Comparison of ENCODE assay signal across 9 mouse cellular contexts in genomic region chr1:171504586-171504985, GRCm38 (mm10). TPM values are rescaled to one million over a fixed set of nuclear protein-coding genes. Genes with fewer than 3 reads are reported as not detected.
A peak's percentile ranks its signal among the peaks of the same experiment; 100 is the strongest.
DNase-seq lines count a peak whose midpoint lies in the region; ATAC-seq and TF ChIP-seq lines count a peak whose summit lies in the region.
"Had no signal": no experiment of that assay in that cellular context is flagged by ENCODE, and none has a peak within 500 bp of the region (broad histone marks: within the 10 kb centered on the region; RNA-seq: fewer than 3 reads in every experiment).

No protein-coding gene starts in this region.

- H3K9me3 ChIP-seq in heart, embryonic 12.5 days (replicated peaks) = peaks cover 12% of the 10 kb centered on the region
- no peaks in the 10 kb centered on the region for H3K9me3 ChIP-seq in hindbrain, embryonic 10.5 days
- H3K9me3 ChIP-seq in midbrain, embryonic 11.5 days (ENCODE audit: control insufficient read depth, low read length) = no peaks in the 10 kb centered on the region

- ATAC-seq in heart, embryonic 12.5 days (ENCODE audit: insufficient number of reproducible peaks, low FRiP score) = no peak
- no peak for ATAC-seq in midbrain, embryonic 11.5 days (ENCODE audit: low FRiP score)
- no peak for ATAC-seq in granulocyte monocyte progenitor cell, adult 5-6 weeks (replicated peaks; ENCODE audit: poor library complexity, severe bottlenecking)
- no peak for ATAC-seq in monocyte, adult 5-6 weeks (replicated peaks; ENCODE audit: insufficient number of reproducible peaks, low FRiP score, low TSS enrichment, poor library complexity, severe bottlenecking)

- no peak for TF ChIP-seq POLR2A in cerebellum, adult 2 months (IDR thresholded peaks at IDR 0.05; ENCODE audit: borderline replicate concordance, insufficient read depth, low read length)

- H3K27me3 ChIP-seq in heart, embryonic 12.5 days (replicated peaks) = no peaks in the 10 kb centered on the region
- H3K27me3 ChIP-seq in hindbrain, embryonic 10.5 days (ENCODE audit: insufficient read depth, poor library complexity, severe bottlenecking) = no peaks in the 10 kb centered on the region
- no peaks in the 10 kb centered on the region for H3K27me3 ChIP-seq in midbrain, embryonic 11.5 days (ENCODE audit: control insufficient read depth, insufficient read depth, low read length)
- no peaks in the 10 kb centered on the region for H3K27me3 ChIP-seq in cerebellum, adult 2 months (ENCODE audit: control insufficient read depth, insufficient read depth, low read length)

- H3K4me1 ChIP-seq in heart, embryonic 12.5 days (replicated peaks) = peaks cover 9% of the 10 kb centered on the region; the same call in 1 of the 2 replicates
- peaks cover 16% of the 10 kb centered on the region for H3K4me1 ChIP-seq in hindbrain, embryonic 10.5 days (replicated peaks)
- 0 out of 2 replicates have a peak, but pooled peaks cover 2% of the 10 kb centered on the region for H3K4me1 ChIP-seq in midbrain, embryonic 11.5 days (ENCODE audit: control insufficient read depth, insufficient read depth, low read length)
- H3K4me1 ChIP-seq in cerebellum, adult 2 months (ENCODE audit: control insufficient read depth, insufficient read depth, low read length) = no peaks in the 10 kb centered on the region

- peak overlapping the region; percentile 25 for H3K4me3 ChIP-seq in heart, embryonic 12.5 days
- H3K4me3 ChIP-seq in hindbrain, embryonic 10.5 days = peak overlapping the region; percentile 68
- H3K4me3 ChIP-seq in midbrain, embryonic 11.5 days (ENCODE audit: low read depth, low read length) = peak overlapping the region; percentile 55
- no peak overlapping the region for H3K4me3 ChIP-seq in cerebellum, adult 2 months (replicated peaks; ENCODE audit: insufficient read depth, low read depth, low read length)

- DNase-seq in heart, adult 9 months (ENCODE audit: low spot score in 2 of 2) = no peak
- DNase-seq in ES-CJ7 (ENCODE audit: low read depth, low spot score) = peak; percentile 5
- no peak for DNase-seq in hindbrain, embryonic 10.5 days (ENCODE audit: low spot score)
- peak; percentile 77 for DNase-seq in midbrain, embryonic 11.5 days (ENCODE audit: low spot score, missing footprints)
- DNase-seq in cerebellum, adult 2 months = no peak

- 74% methylated on average over 4 of the region's 4 CpGs for WGBS in heart, embryonic 12.5 days
- WGBS in hindbrain, embryonic 10.5 days = 83% methylated on average over 4 of the region's 4 CpGs
- 74% methylated on average over 4 of the region's 4 CpGs for WGBS in midbrain, embryonic 11.5 days
- 79% methylated on average over 4 of the region's 4 CpGs for WGBS in cerebellum, adult 2 months

- H3K36me3 ChIP-seq in heart, embryonic 12.5 days = no peaks in the 10 kb centered on the region; the same call in 1 of the 2 replicates
- H3K36me3 ChIP-seq in hindbrain, embryonic 10.5 days = 0 out of 2 replicates have a peak, but pooled peaks cover 3% of the 10 kb centered on the region
- H3K36me3 ChIP-seq in midbrain, embryonic 11.5 days (ENCODE audit: control insufficient read depth, insufficient read depth, low read length) = no peaks in the 10 kb centered on the region

- TF ChIP-seq CTCF in cerebellum, adult 2 months (IDR thresholded peaks at IDR 0.05; ENCODE audit: borderline replicate concordance, insufficient read depth, low read depth, low read length) = no peak

- 0 out of 2 replicates have a peak overlapping the region, but pooled peaks have one; percentile 21 for H3K9ac ChIP-seq in heart, embryonic 12.5 days
- peak overlapping the region; percentile 38; the same call in 1 of the 2 replicates for H3K9ac ChIP-seq in midbrain, embryonic 11.5 days (ENCODE audit: low read length)

- H3K4me2 ChIP-seq in heart, embryonic 12.5 days = peak overlapping the region; percentile 60
- peak overlapping the region; percentile 62 for H3K4me2 ChIP-seq in midbrain, embryonic 11.5 days

- no peak overlapping the region for H3K27ac ChIP-seq in heart, embryonic 12.5 days (ENCODE audit: poor library complexity, severe bottlenecking)
- H3K27ac ChIP-seq in hindbrain, embryonic 10.5 days = peak overlapping the region; percentile 93; the same call in 1 of the 2 replicates
- no peak overlapping the region for H3K27ac ChIP-seq in midbrain, embryonic 11.5 days (ENCODE audit: low read depth, low read length)
- no peak overlapping the region for H3K27ac ChIP-seq in cerebellum, adult 2 months (ENCODE audit: insufficient read depth, low read length)

RNA-seq across cellular contexts. Expression of gene Alyref2, which starts 1.3 kb away (rescaled TPM):
- 12.4 and 13.3 TPM in 2 replicates for polyA plus RNA-seq in heart, embryonic 12.5 days (2016; fragmentation: Nextera tagmentation; extraction: Ambion mirVana)
- 11.2 and 13.3 TPM in 2 replicates for polyA plus RNA-seq in hindbrain, embryonic 10.5 days (2016; fragmentation: Nextera tagmentation; extraction: Ambion mirVana)
- polyA plus RNA-seq in midbrain, embryonic 11.5 days (2014; fragmentation: Nextera tagmentation; extraction: Ambion mirVana) = 16.2 and 16.8 TPM in 2 replicates
- polyA plus RNA-seq in cerebellum, adult 2 months (2012; rRNA removed) = 7.5 and 7.6 TPM in 2 replicates
- total RNA-seq in granulocyte monocyte progenitor cell, adult 5-6 weeks (2014; fragmentation: Nextera tagmentation) = 3.2 and 4.7 TPM in 2 replicates
- 6.4 and 13.2 TPM in 2 replicates for total RNA-seq in granulocyte monocyte progenitor cell, adult 5-6 weeks (2017)
- total RNA-seq in monocyte, adult 5-6 weeks (2017) = 10.6 to 14.2 TPM (median 11.8 TPM) in 3 replicates

RNA-seq across cellular contexts. Expression of gene Itln1, which starts 30.5 kb away (rescaled TPM):
- polyA plus RNA-seq in heart, embryonic 12.5 days (2016; fragmentation: Nextera tagmentation; extraction: Ambion mirVana) = not detected in 2 replicates
- not detected in 2 replicates for polyA plus RNA-seq in hindbrain, embryonic 10.5 days (2016; fragmentation: Nextera tagmentation; extraction: Ambion mirVana)
- polyA plus RNA-seq in midbrain, embryonic 11.5 days (2014; fragmentation: Nextera tagmentation; extraction: Ambion mirVana) = not detected in 2 replicates
- polyA plus RNA-seq in cerebellum, adult 2 months (2012; rRNA removed) = not detected in 2 replicates
- not detected in 2 replicates for total RNA-seq in granulocyte monocyte progenitor cell, adult 5-6 weeks (2014; fragmentation: Nextera tagmentation)
- not detected in 2 replicates for total RNA-seq in granulocyte monocyte progenitor cell, adult 5-6 weeks (2017)
- not detected in 3 replicates for total RNA-seq in monocyte, adult 5-6 weeks (2017)
- total RNA-seq: hematopoietic stem cell, adult 5-6 weeks had no signal

RNA-seq across cellular contexts. Expression of gene Cd244a, which starts 54.4 kb away (rescaled TPM):
- polyA plus RNA-seq in heart, embryonic 12.5 days (2016; fragmentation: Nextera tagmentation; extraction: Ambion mirVana) = not detected in 2 replicates
- 0.09 TPM in 1 of 2 replicates, not detected in the other for polyA plus RNA-seq in hindbrain, embryonic 10.5 days (2016; fragmentation: Nextera tagmentation; extraction: Ambion mirVana)
- polyA plus RNA-seq in midbrain, embryonic 11.5 days (2014; fragmentation: Nextera tagmentation; extraction: Ambion mirVana) = not detected in 2 replicates
- 0.05 TPM in 1 of 2 replicates, not detected in the other for polyA plus RNA-seq in cerebellum, adult 2 months (2012; rRNA removed)
- total RNA-seq in granulocyte monocyte progenitor cell, adult 5-6 weeks (2014; fragmentation: Nextera tagmentation) = 5.5 and 6.7 TPM in 2 replicates
- total RNA-seq in granulocyte monocyte progenitor cell, adult 5-6 weeks (2017) = 5.6 and 7.9 TPM in 2 replicates
- total RNA-seq in monocyte, adult 5-6 weeks (2017) = 232 to 381 TPM (median 239 TPM) in 3 replicates

Comparison
In these comparisons a context has a peak if more than half of its experiments do, and no peak if none do; other contexts are left out.
1. DNase-seq: peak in ES-CJ7 (single experiment) and midbrain, embryonic 11.5 days (single experiment); none in heart, adult 9 months (0 of 2), hindbrain, embryonic 10.5 days (single experiment) and cerebellum, adult 2 months (0 of 2).